Mouse (Mus musculus) heart, embryonic 11.5 days (tissue): ENCODE measurements around the gene Icam2. TPM values are rescaled to one million over a fixed set of nuclear protein-coding genes. Genes with fewer than 3 reads are reported as not detected.
"Not testable (repeated sequence)": the region's sequence is repeated elsewhere in the genome, so short reads cannot be mapped to it uniquely, and the experiment has no call there.

Experiments used
- ATAC-seq: fragments of 200-750 bp; cut with Nextera tagmentation; replicated peaks from 2 replicates; pipeline ENCODE4 v1.8.0; 2017; ENCODE audit warnings: moderate library complexity; ENCODE audit not compliant: insufficient number of reproducible peaks, low FRiP score, low TSS enrichment
- H3K27ac ChIP-seq: fragments of 300-500 bp; sonication (generic); 2 replicates; pipeline ENCODE4 v1.5.1; 2014; ENCODE audit warnings: mild to moderate bottlenecking, low read depth, low read length
- H3K27me3 ChIP-seq: fragments of 300-500 bp; sonication (generic); 2 replicates; pipeline ENCODE4 v1.6.1; 2014; ENCODE audit warnings: mild to moderate bottlenecking, low read length, mixed read lengths; ENCODE audit not compliant: control insufficient read depth, insufficient read depth
- H3K36me3 ChIP-seq: fragments of 300-500 bp; sonication (generic); 2 replicates; pipeline ENCODE4 v1.6.1; 2014; ENCODE audit warnings: mild to moderate bottlenecking, low read length, moderate library complexity, mixed read lengths; ENCODE audit not compliant: control insufficient read depth, insufficient read depth
- H3K4me1 ChIP-seq: fragments of 300-500 bp; sonication (generic); 2 replicates; pipeline ENCODE4 v1.6.1; 2014; ENCODE audit warnings: low read length; ENCODE audit not compliant: control insufficient read depth, insufficient read depth
- H3K4me2 ChIP-seq: fragments of 300-500 bp; sonication (generic); 2 replicates; pipeline ENCODE4 v1.6.1; 2014; ENCODE audit warnings: mild to moderate bottlenecking, moderate library complexity
- H3K4me3 ChIP-seq: fragments of 300-500 bp; sonication (generic); 2 replicates; pipeline ENCODE4 v1.5.1; 2014; ENCODE audit warnings: low read depth, low read length
- H3K9ac ChIP-seq: fragments of 300-500 bp; sonication (generic); 2 replicates; pipeline ENCODE4 v1.6.1; 2014; ENCODE audit warnings: mild to moderate bottlenecking, low read depth, low read length, moderate library complexity
- H3K9me3 ChIP-seq: fragments of 300-500 bp; sonication (generic); replicated peaks from 2 replicates; pipeline ENCODE4 v1.6.1; 2016; ENCODE audit warnings: low read length; ENCODE audit not compliant: control insufficient read depth
- WGBS: fragments of 180-500 bp; shearing (Covaris S2); extraction: QIAGEN DNeasy Blood & Tissue Kit; methylation state at CpG from one replicate; pipeline ENCODE4 v1.1.7; 2014; ENCODE audit not compliant: insufficient replicate concordance; 5-methylcytosine and 5-hydroxymethylcytosine counted together
- polyA plus RNA-seq: library from polyadenylated mRNA; unstranded; fragments of >200 nt; fragmentation: Nextera tagmentation; extraction: Ambion mirVana; gene quantifications from 2 replicates; pipeline ENCODE4 v1.2.1, GENCODE M21; 2014

Gene Icam2
- polyA plus RNA-seq, 1 experiment from 2014 or later, result 76.2 TPM

- H3K27ac ChIP-seq, result no peak overlapping the region
- 49% methylated on average over 3 of the region's 3 CpGs for WGBS
- no peaks in the 10 kb centered on the region for H3K27me3 ChIP-seq
- no peak overlapping the region for H3K9ac ChIP-seq
- H3K9me3 ChIP-seq, result no peaks in the 10 kb centered on the region
- no peak for ATAC-seq
- peaks cover 12% of the 10 kb centered on the region for H3K4me1 ChIP-seq
- no peak overlapping the region for H3K4me3 ChIP-seq
- no peaks in the 10 kb centered on the region for H3K36me3 ChIP-seq
- no peak overlapping the region for H3K4me2 ChIP-seq
Measured at GRCm38 (mm10) chr11:106351253-106351652, 36.6 kb downstream of the Icam2 start.

GRCm38 (mm10) chr11:106350853-106351252 lies 37.0 kb downstream of the Icam2 start:
- no peaks in the 10 kb centered on the region for H3K9me3 ChIP-seq
- H3K9ac ChIP-seq, result no peak overlapping the region
- no peak overlapping the region for H3K27ac ChIP-seq
- no peaks in the 10 kb centered on the region for H3K27me3 ChIP-seq
- no peak overlapping the region for H3K4me2 ChIP-seq
- H3K36me3 ChIP-seq, result no peaks in the 10 kb centered on the region
- 51% methylated on average over 5 of the region's 5 CpGs for WGBS
- ATAC-seq, result no peak
- H3K4me1 ChIP-seq, result peaks cover 11% of the 10 kb centered on the region
- H3K4me3 ChIP-seq, result no peak overlapping the region

- 75% methylated on average over 6 of the region's 6 CpGs for WGBS
- no peaks in the 10 kb centered on the region for H3K9me3 ChIP-seq
- no peaks in the 10 kb centered on the region for H3K27me3 ChIP-seq
- no peak overlapping the region for H3K4me3 ChIP-seq
- ATAC-seq, result no peak
- H3K4me1 ChIP-seq, result 0 out of 2 replicates have a peak, but pooled peaks cover 7% of the 10 kb centered on the region
- H3K4me2 ChIP-seq, result no peak overlapping the region
- H3K27ac ChIP-seq, result no peak overlapping the region
- H3K9ac ChIP-seq, result no peak overlapping the region
- H3K36me3 ChIP-seq, result no peaks in the 10 kb centered on the region
Measured at GRCm38 (mm10) chr11:106349772-106350171, 38.1 kb downstream of the Icam2 start.

GRCm38 (mm10) chr11:106344910-106345309 lies 43.0 kb downstream of the Icam2 start:
- Histone ChIP-seq H3K27ac (no peak overlapping the region), H3K9ac (no peak overlapping the region), H3K9me3 (no peaks in the 10 kb centered on the region), H3K4me2 (no peak overlapping the region), H3K36me3 (no peaks in the 10 kb centered on the region), H3K4me3 (no peak overlapping the region), H3K4me1 (peaks cover 3% of the 10 kb centered on the region), H3K27me3 (no peaks in the 10 kb centered on the region)
- 55% methylated on average over 6 of the region's 6 CpGs for WGBS
- no peak for ATAC-seq

- Histone ChIP-seq H3K27me3 (no peaks in the 10 kb centered on the region), H3K27ac (no peak overlapping the region), H3K4me2 (no peak overlapping the region), H3K4me1 (peaks cover 3% of the 10 kb centered on the region), H3K36me3 (no peaks in the 10 kb centered on the region), H3K9me3 (no peaks in the 10 kb centered on the region), H3K4me3 (no peak overlapping the region), H3K9ac (no peak overlapping the region)
- 57% methylated on average over 9 of the region's 9 CpGs for WGBS
- ATAC-seq, result no peak
Measured at GRCm38 (mm10) chr11:106340990-106341520, 46.8 kb downstream of the Icam2 start.

- H3K27ac ChIP-seq, H3K27me3 ChIP-seq, H3K9ac ChIP-seq, ATAC-seq, H3K4me1 ChIP-seq, H3K4me2 ChIP-seq, H3K36me3 ChIP-seq, H3K9me3 ChIP-seq, H3K4me3 ChIP-seq: not testable (repeated sequence)
- WGBS, result 81% methylated on average over 4 of the region's 4 CpGs
Measured at GRCm38 (mm10) chr11:106339323-106339722, 48.6 kb downstream of the Icam2 start.

GRCm38 (mm10) chr11:106338870-106339269 lies 49.0 kb downstream of the Icam2 start:
- Histone ChIP-seq H3K9me3 (no peaks in the 10 kb centered on the region), H3K27ac (no peak overlapping the region), H3K4me1 (peaks cover 7% of the 10 kb centered on the region), H3K36me3 (no peaks in the 10 kb centered on the region), H3K4me2 (no peak overlapping the region), H3K4me3 (no peak overlapping the region), H3K27me3 (no peaks in the 10 kb centered on the region), H3K9ac (no peak overlapping the region)
- 70% methylated on average over 7 of the region's 7 CpGs for WGBS
- no peak for ATAC-seq

- H3K9me3 ChIP-seq, result no peaks in the 10 kb centered on the region
- no peak overlapping the region for H3K4me2 ChIP-seq
- no peaks in the 10 kb centered on the region for H3K27me3 ChIP-seq
- no peak overlapping the region for H3K9ac ChIP-seq
- whole genome bisulfite sequencing, result 72% methylated on average over 5 of the region's 5 CpGs
- H3K36me3 ChIP-seq, result no peaks in the 10 kb centered on the region
- no peak for ATAC-seq
- H3K4me3 ChIP-seq, result no peak overlapping the region
- peaks cover 7% of the 10 kb centered on the region for H3K4me1 ChIP-seq
- H3K27ac ChIP-seq, result no peak overlapping the region
Measured at GRCm38 (mm10) chr11:106338029-106338428, 49.8 kb downstream of the Icam2 start.

GRCm38 (mm10) chr11:106334066-106334465 lies 53.8 kb downstream of the Icam2 start:
- no peaks in the 10 kb centered on the region for H3K9me3 ChIP-seq
- no peak for ATAC-seq
- H3K4me2 ChIP-seq, result no peak overlapping the region
- no peaks in the 10 kb centered on the region for H3K27me3 ChIP-seq
- H3K4me1 ChIP-seq, result peaks cover 14% of the 10 kb centered on the region
- H3K9ac ChIP-seq, result no peak overlapping the region
- no peaks in the 10 kb centered on the region for H3K36me3 ChIP-seq
- no peak overlapping the region for H3K4me3 ChIP-seq
- no peak overlapping the region for H3K27ac ChIP-seq
- 6% methylated on average over 2 of the region's 2 CpGs for WGBS
